Mouse (Mus musculus) erythroblast, embryonic 14.5 days (primary cell): ENCODE measurements around the gene Nras.

ENCODE experiments used
- GATA1 ChIP-seq: IDR thresholded peaks from 2 replicates; pipeline ENCODE4 v1.6.1; 2012; ENCODE audit warnings: low read length, inconsistent platforms, mixed read lengths
- TAL1 ChIP-seq: IDR thresholded peaks from 3 replicates; pipeline ENCODE4 v1.6.1; 2012; ENCODE audit warnings: low read length, inconsistent platforms, mixed read lengths

DNA sequence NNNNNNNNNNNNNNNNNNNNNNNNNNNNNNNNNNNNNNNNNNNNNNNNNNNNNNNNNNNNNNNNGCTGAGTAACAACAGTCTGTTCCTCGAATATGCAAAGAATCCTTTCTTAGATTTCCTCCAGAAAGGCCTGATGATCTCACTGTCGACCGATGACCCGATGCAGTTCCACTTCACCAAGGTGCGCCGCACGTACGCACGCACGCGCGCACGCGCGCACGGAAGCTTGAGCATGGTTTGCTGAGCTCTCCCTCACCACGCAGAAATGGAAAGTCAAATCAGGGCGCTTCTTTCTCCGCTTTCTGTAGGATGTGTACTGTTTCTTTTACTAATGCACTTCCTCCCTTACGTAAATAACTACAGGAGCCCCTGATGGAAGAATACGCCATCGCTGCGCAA is 40.6 kb downstream of the Nras start:
- TF ChIP-seq GATA1 (no peak), TAL1 (no peak)
